9 mouse cellular contexts compared by ENCODE assay signal in the genomic region with DNA sequence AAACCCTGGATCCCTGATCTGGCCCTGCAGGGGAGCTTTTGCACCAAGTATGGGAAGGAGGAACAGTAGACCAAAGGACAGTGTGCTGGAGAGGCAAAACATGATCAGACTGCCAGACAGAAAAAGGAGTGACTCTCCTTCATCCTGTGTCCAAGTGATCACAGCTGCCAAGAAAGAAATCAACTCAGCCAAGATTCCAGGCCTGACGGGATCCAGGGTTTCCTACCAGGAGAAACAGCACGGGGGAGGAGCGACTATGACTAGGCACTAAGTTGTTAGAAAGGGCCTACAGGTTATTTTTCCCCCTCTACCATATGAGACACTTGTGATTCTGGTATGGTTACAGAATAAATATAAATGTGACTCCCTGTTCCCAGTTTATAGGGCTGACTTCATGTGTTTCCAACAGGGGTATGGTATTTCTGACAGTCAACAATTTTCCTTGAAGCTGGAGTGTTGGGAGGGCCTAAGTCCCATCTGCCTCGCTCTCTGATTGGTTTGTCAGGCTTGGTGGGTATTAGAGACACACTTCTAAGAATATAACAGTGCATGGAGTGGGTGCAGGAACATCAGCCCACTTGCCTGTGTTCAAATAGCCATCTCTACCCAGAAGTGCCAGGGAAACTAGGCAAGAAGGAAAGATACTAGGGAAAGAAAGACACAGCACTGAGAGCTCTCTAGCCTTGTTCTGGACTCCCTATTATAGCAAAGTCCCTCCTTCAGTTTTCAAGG.
A peak's percentile ranks its signal among the peaks of the same experiment; 100 is the strongest.
DNase-seq lines count a peak whose midpoint lies in the region; ATAC-seq lines count a peak whose summit lies in the region.
"Had no signal": no experiment of that assay in that cellular context is flagged by ENCODE, and none has a peak within 500 bp of the region (broad histone marks: within the 10 kb centered on the region; RNA-seq: fewer than 3 reads in every experiment).

No protein-coding gene starts in this region.

- H3K36me3 ChIP-seq in heart, embryonic 11.5 days (ENCODE audit: control insufficient read depth, insufficient read depth, low read length): no peaks in the 10 kb centered on the region
- H3K36me3 ChIP-seq in heart, embryonic 13.5 days: no peaks in the 10 kb centered on the region
- H3K36me3 ChIP-seq in liver, embryonic 11.5 days (ENCODE audit: control insufficient read depth, insufficient read depth, low read length): no peaks in the 10 kb centered on the region
- H3K36me3 ChIP-seq: embryonic facial prominence, embryonic 13.5 days had no signal

- H3K27me3 ChIP-seq in heart, embryonic 11.5 days (ENCODE audit: control insufficient read depth, insufficient read depth, low read length): no peaks in the 10 kb centered on the region
- H3K27me3 ChIP-seq in heart, embryonic 13.5 days (replicated peaks): no peaks in the 10 kb centered on the region; the same call in 1 of the 2 replicates
- no peaks in the 10 kb centered on the region for H3K27me3 ChIP-seq in liver, embryonic 11.5 days (replicated peaks; ENCODE audit: control insufficient read depth, insufficient read depth, low read length)

- WGBS in heart, embryonic 11.5 days (ENCODE audit: insufficient replicate concordance): 67% methylated on average over 4 of the region's 4 CpGs
- 53% methylated on average over 4 of the region's 4 CpGs for WGBS in heart, embryonic 13.5 days
- 75% methylated on average over 4 of the region's 4 CpGs for WGBS in liver, embryonic 11.5 days

- no peak overlapping the region for H3K27ac ChIP-seq in heart, embryonic 11.5 days (ENCODE audit: low read depth, low read length)
- H3K27ac ChIP-seq in heart, embryonic 13.5 days (replicated peaks): 0 out of 2 replicates have a peak overlapping the region, but pooled peaks have one; percentile 8
- no peak overlapping the region for H3K27ac ChIP-seq in liver, embryonic 11.5 days (ENCODE audit: low read depth, low read length)
- H3K27ac ChIP-seq: hindbrain, embryonic 10.5 days had no signal

- no peak for ATAC-seq in heart, embryonic 11.5 days (replicated peaks; ENCODE audit: insufficient number of reproducible peaks, low FRiP score, low TSS enrichment)
- ATAC-seq in heart, embryonic 13.5 days (ENCODE audit: extremely low read depth, insufficient number of reproducible peaks, low FRiP score, low TSS enrichment): no peak; the same call in 1 of the 2 replicates
- no peak for ATAC-seq in liver, embryonic 11.5 days (replicated peaks; ENCODE audit: low FRiP score)

- no peak overlapping the region for H3K4me2 ChIP-seq in heart, embryonic 11.5 days
- no peak overlapping the region for H3K4me2 ChIP-seq in heart, embryonic 13.5 days
- no peak overlapping the region for H3K4me2 ChIP-seq in liver, embryonic 11.5 days
- H3K4me2 ChIP-seq: embryonic facial prominence, embryonic 13.5 days had no signal

- DNase-seq in heart, adult 11 months: peak; percentile 96
- peak; percentile 56 to 75 for DNase-seq in right cerebral cortex, postnatal 36 days (ENCODE audit: low spot score in 2 of 2)
- DNase-seq in right cerebral cortex, postnatal 4 days: no peak
- DNase-seq in telencephalon, adult 2 months (ENCODE audit: low read depth, low spot score): peak; percentile 80
- DNase-seq in liver, embryonic 11.5 days (ENCODE audit: low spot score): no peak

- peaks cover 8% of the 10 kb centered on the region; the same call in 1 of the 2 replicates for H3K4me1 ChIP-seq in heart, embryonic 11.5 days (ENCODE audit: control insufficient read depth, insufficient read depth, low read length)
- peaks cover 40% of the 10 kb centered on the region for H3K4me1 ChIP-seq in heart, embryonic 13.5 days
- no peaks in the 10 kb centered on the region for H3K4me1 ChIP-seq in liver, embryonic 11.5 days (replicated peaks; ENCODE audit: control insufficient read depth, insufficient read depth, low read length)

- no peak overlapping the region for H3K9ac ChIP-seq in heart, embryonic 11.5 days (ENCODE audit: low read depth, low read length)
- H3K9ac ChIP-seq in heart, embryonic 13.5 days: no peak overlapping the region
- no peak overlapping the region for H3K9ac ChIP-seq in liver, embryonic 11.5 days (ENCODE audit: low read depth, low read length)
- H3K9ac ChIP-seq: embryonic facial prominence, embryonic 13.5 days had no signal

- no peak overlapping the region for H3K4me3 ChIP-seq in heart, embryonic 11.5 days (ENCODE audit: low read depth, low read length)
- no peak overlapping the region for H3K4me3 ChIP-seq in heart, embryonic 13.5 days
- H3K4me3 ChIP-seq in liver, embryonic 11.5 days (ENCODE audit: low read depth, low read length): no peak overlapping the region
- H3K4me3 ChIP-seq: embryonic facial prominence, embryonic 13.5 days; hindbrain, embryonic 10.5 days had no signal

- H3K9me3 ChIP-seq in heart, embryonic 11.5 days (replicated peaks; ENCODE audit: control insufficient read depth, low read length): no peaks in the 10 kb centered on the region
- H3K9me3 ChIP-seq in heart, embryonic 13.5 days: no peaks in the 10 kb centered on the region
- H3K9me3 ChIP-seq in liver, embryonic 11.5 days (ENCODE audit: control insufficient read depth, low read length): no peaks in the 10 kb centered on the region
- H3K9me3 ChIP-seq: embryonic facial prominence, embryonic 13.5 days; hindbrain, embryonic 10.5 days had no signal

Comparison
In these comparisons a context has a peak if more than half of its experiments do, and no peak if none do; other contexts are left out.
1. DNase-seq: peak in heart, adult 11 months (single experiment), right cerebral cortex, postnatal 36 days (2 of 2) and telencephalon, adult 2 months (single experiment); none in right cerebral cortex, postnatal 4 days (single experiment) and liver, embryonic 11.5 days (single experiment).